Mouse (Mus musculus) kidney, postnatal 0 days (tissue): ENCODE data around the gene Pih1d1. TPM values are rescaled to one million over a fixed set of nuclear protein-coding genes. Genes with fewer than 3 reads are reported as not detected.

ENCODE experiments used
- ATAC-seq: fragments of 200-750 bp; cut with Nextera tagmentation; replicated peaks from 2 replicates; pipeline ENCODE4 v1.8.0; 2017; ENCODE audit warnings: low read depth, moderate number of reproducible peaks, moderate TSS enrichment, moderate library complexity; ENCODE audit not compliant: low FRiP score
- DNase-seq: peaks from one replicate; pipeline ENCODE4 v3.0.0-alpha.2; 2016; ENCODE audit warnings: low spot score
- H3K27ac ChIP-seq: fragments of 300-500 bp; sonication (generic); 2 replicates; pipeline ENCODE4 v1.5.1; 2014; ENCODE audit warnings: mild to moderate bottlenecking
- H3K27me3 ChIP-seq: fragments of 300-500 bp; sonication (generic); 2 replicates; pipeline ENCODE4 v1.6.1; 2014; ENCODE audit warnings: low read length, mixed read lengths; ENCODE audit not compliant: insufficient read depth
- H3K36me3 ChIP-seq: fragments of 300-500 bp; sonication (generic); 2 replicates; pipeline ENCODE4 v1.6.1; 2014; ENCODE audit warnings: low read length, mixed read lengths; ENCODE audit not compliant: insufficient read depth
- H3K4me1 ChIP-seq: fragments of 300-500 bp; sonication (generic); replicated peaks from 2 replicates; pipeline ENCODE4 v1.6.1; 2014; ENCODE audit warnings: antibody characterized with exemption, low read length, mixed read lengths; ENCODE audit not compliant: insufficient read depth
- H3K4me2 ChIP-seq: fragments of 300-500 bp; sonication (generic); 2 replicates; pipeline ENCODE4 v1.6.1; 2014; ENCODE audit warnings: mild to moderate bottlenecking, low read length, moderate library complexity, mixed read lengths
- H3K4me3 ChIP-seq: fragments of 300-500 bp; sonication (generic); replicated peaks from 2 replicates; pipeline ENCODE4 v1.5.1; 2014; ENCODE audit warnings: low read depth, low read length
- H3K9ac ChIP-seq: fragments of 300-500 bp; sonication (generic); 2 replicates; pipeline ENCODE4 v1.6.1; 2014; ENCODE audit warnings: low read depth, low read length
- H3K9me3 ChIP-seq: fragments of 300-500 bp; sonication (generic); replicated peaks from 2 replicates; pipeline ENCODE4 v1.6.1; 2016; ENCODE audit warnings: low read length, inconsistent platforms, mixed read lengths
- CTCF ChIP-seq: IDR thresholded peaks from 2 replicates; pipeline ENCODE4 v1.5.1; 2016; ENCODE audit warnings: antibody characterized with exemption, low read depth, mild to moderate bottlenecking, moderate library complexity
- WGBS: fragments of 180-500 bp; shearing (Covaris S2); extraction: QIAGEN DNeasy Blood & Tissue Kit; methylation state at CpG from one replicate; pipeline ENCODE4 v1.1.7; 2014; 5-methylcytosine and 5-hydroxymethylcytosine counted together
- polyA plus RNA-seq: library from polyadenylated mRNA; unstranded; fragments of >200 nt; fragmentation: Nextera tagmentation; extraction: Ambion mirVana; gene quantifications from 2 replicates; pipeline ENCODE4 v1.2.1, GENCODE M21; 2015

Pih1d1 gene
- polyA plus RNA-seq, 1 experiment from 2014 or later, result 81.3 TPM

DNA sequence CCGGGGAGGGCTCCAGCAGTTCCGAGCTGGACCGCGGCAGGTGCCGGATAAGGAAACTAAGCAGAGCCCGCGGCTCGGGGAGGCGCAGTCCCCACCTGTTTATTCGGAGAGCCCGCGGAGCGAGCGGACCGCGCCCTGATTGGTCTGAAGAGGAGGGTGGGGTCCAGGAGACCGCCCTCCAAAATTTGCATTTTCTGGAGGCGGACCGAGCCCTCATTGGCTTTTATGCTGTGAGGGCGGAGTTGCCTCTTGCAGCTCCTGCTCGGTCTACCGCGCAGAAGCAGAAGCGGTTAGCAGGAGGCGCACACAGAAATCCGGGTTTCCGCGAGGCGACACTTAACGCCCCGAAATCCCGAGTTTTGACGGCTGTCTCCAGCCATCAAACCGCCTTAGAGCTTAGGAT lies 28.1 kb downstream of the Pih1d1 start:
- DNase-seq (peak; percentile 94), ATAC-seq (peak; percentile 81)
- H3K27me3 ChIP-seq, result peaks cover 71% of the 10 kb centered on the region
- H3K9me3 ChIP-seq, result no peaks in the 10 kb centered on the region
- H3K4me3 ChIP-seq, result 0 out of 2 replicates have a peak overlapping the region, but pooled peaks have one; percentile 13
- H3K27ac ChIP-seq, result no peak overlapping the region
- peaks cover 5% of the 10 kb centered on the region; the same call in 1 of the 2 replicates for H3K4me1 ChIP-seq
- H3K36me3 ChIP-seq, result no peaks in the 10 kb centered on the region
- TF ChIP-seq CTCF, result no peak
- peak overlapping the region; percentile 52 for H3K4me2 ChIP-seq
- under 1% methylated on average over 33 of the region's 34 CpGs for WGBS
- H3K9ac ChIP-seq, result no peak overlapping the region

DNA sequence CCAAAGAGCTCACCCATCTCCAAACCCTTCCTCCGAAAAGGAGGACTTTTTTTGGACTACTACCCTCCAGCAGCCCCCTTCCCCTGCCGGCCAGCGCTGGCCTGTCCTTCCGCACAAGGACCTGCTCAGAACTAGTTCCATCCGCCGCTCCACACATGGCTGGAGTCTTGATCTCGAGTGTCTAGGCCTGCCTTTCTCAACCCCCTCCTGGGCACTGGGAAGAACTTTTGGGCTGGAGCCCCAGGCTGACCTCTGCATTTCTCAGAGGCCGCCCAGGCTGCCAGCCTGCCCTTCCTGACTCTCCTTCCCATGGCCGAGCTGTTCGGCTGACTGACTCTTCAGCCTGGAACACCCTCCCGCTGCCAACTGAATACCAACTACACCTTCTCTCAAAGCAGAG lies 28.5 kb downstream of the Pih1d1 start:
- H3K9ac ChIP-seq, result 0 out of 2 replicates have a peak overlapping the region, but pooled peaks have one; percentile 20

GRCm38 (mm10) chr7:45183672-45184071 lies 29.6 kb downstream of the Pih1d1 start:
- Histone ChIP-seq H3K4me3 (no peak overlapping the region), H3K36me3 (no peaks in the 10 kb centered on the region), H3K9me3 (no peaks in the 10 kb centered on the region), H3K27ac (no peak overlapping the region), H3K27me3 (peaks cover 56% of the 10 kb centered on the region), H3K4me1 (peaks cover 5% of the 10 kb centered on the region; the same call in 1 of the 2 replicates), H3K4me2 (no peak overlapping the region), H3K9ac (no peak overlapping the region)
- WGBS, result 74% methylated on average over 7 of the region's 7 CpGs
- DNase-seq, result no peak
- ATAC-seq, result no peak
- no peak for TF ChIP-seq CTCF

More for the DNA sequence above, 28.5 kb downstream of the Pih1d1 start:
- Histone ChIP-seq H3K4me2 (peak overlapping the region; percentile 52), H3K9me3 (no peaks in the 10 kb centered on the region), H3K36me3 (no peaks in the 10 kb centered on the region), H3K4me1 (peaks cover 5% of the 10 kb centered on the region; the same call in 1 of the 2 replicates), H3K4me3 (0 out of 2 replicates have a peak overlapping the region, but pooled peaks have one; percentile 13), H3K27ac (no peak overlapping the region), H3K27me3 (peaks cover 67% of the 10 kb centered on the region)
- no peak for TF ChIP-seq CTCF
- WGBS, result 6% methylated on average over 11 of the region's 11 CpGs
- ATAC-seq, result peak; percentile 47; the same call in 1 of the 2 replicates
- DNase-seq, result no peak

DNA sequence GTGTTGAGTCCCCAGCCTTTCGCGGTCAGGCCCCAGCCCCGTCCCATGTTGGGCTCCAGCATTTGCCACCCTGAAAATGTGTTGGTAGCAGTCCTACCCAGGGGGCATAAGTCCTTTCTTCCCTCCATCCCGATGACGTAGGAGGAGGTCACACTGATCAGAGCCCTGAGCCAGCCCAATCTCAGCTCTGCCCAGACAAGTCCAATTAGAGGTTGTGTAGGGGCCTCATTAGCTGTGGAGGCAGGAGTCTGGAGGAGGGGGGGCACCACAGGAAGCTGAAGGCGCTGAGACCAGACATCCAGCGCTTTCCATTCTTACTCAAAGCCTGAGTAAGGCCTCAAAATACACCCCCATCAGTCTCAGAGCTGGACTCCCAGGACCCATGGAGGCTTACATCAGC lies 31.8 kb downstream of the Pih1d1 start:
- Histone ChIP-seq H3K9me3 (no peaks in the 10 kb centered on the region), H3K27ac (no peak overlapping the region), H3K9ac (no peak overlapping the region), H3K36me3 (no peaks in the 10 kb centered on the region), H3K27me3 (peaks cover 36% of the 10 kb centered on the region), H3K4me3 (no peak overlapping the region), H3K4me2 (no peak overlapping the region), H3K4me1 (peaks cover 5% of the 10 kb centered on the region; the same call in 1 of the 2 replicates)
- TF ChIP-seq CTCF, result no peak
- ATAC-seq, result no peak
- no peak for DNase-seq
- WGBS, result 74% methylated on average over 7 of the region's 7 CpGs

DNA sequence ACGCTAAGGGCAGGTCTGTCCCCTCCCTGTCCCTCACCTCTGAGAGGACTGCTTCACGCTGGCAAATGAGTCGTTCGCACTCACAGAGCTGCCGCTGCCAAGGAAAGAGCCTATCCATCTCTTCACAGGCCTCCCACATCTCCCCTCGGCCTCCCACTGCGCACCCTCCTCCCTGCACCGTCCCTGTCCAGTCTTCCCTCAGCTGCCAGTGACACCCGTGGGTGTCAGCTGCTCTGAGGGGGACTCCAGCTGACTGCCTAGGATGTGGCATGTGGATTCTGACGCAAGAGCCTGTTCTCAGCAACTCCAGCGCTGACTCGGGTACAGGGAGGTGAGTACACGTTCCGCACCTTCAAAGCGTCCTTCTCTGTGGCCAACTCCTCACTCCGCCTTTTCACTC lies 35.5 kb downstream of the Pih1d1 start:
- ATAC-seq (no peak), DNase-seq (no peak)
- no peaks in the 10 kb centered on the region for H3K9me3 ChIP-seq
- no peak overlapping the region for H3K4me2 ChIP-seq
- WGBS, result 59% methylated on average over 16 of the region's 16 CpGs
- H3K36me3 ChIP-seq, result no peaks in the 10 kb centered on the region
- no peak overlapping the region for H3K4me3 ChIP-seq
- H3K4me1 ChIP-seq, result peaks cover 11% of the 10 kb centered on the region
- H3K27me3 ChIP-seq, result 0 out of 2 replicates have a peak, but pooled peaks cover 15% of the 10 kb centered on the region
- no peak for TF ChIP-seq CTCF
- H3K27ac ChIP-seq, result no peak overlapping the region
- H3K9ac ChIP-seq, result no peak overlapping the region

GRCm38 (mm10) chr7:45190186-45190585 lies 36.1 kb downstream of the Pih1d1 start:
- no peak overlapping the region for H3K27ac ChIP-seq
- no peak for TF ChIP-seq CTCF
- DNase-seq (no peak), ATAC-seq (no peak)
- H3K9ac ChIP-seq, result no peak overlapping the region
- H3K4me2 ChIP-seq, result no peak overlapping the region
- H3K27me3 ChIP-seq, result 0 out of 2 replicates have a peak, but pooled peaks cover 11% of the 10 kb centered on the region
- H3K4me1 ChIP-seq, result peaks cover 11% of the 10 kb centered on the region
- H3K9me3 ChIP-seq, result no peaks in the 10 kb centered on the region
- WGBS, result 92% methylated on average over 6 of the region's 6 CpGs
- no peak overlapping the region for H3K4me3 ChIP-seq
- no peaks in the 10 kb centered on the region for H3K36me3 ChIP-seq

DNA sequence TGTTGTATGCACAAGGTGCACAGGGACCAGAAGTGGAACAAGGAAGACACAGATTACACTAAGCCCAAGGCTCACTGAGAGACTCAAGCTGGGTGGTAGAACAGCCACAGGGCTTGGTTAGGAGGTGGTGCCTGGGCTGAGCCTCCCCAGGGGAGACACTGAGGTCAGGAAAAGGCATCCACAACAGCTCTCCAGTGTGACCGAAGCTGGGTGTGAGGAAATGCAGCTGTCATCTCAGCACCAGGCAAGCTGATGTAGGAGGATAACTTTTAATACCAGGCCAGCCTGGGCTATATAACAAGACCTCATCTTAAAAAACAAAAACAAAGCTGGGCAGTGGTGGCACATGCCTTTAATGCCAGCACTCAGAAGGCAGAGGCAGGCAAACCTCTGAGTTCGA lies 37.1 kb downstream of the Pih1d1 start:
- WGBS, result 49% methylated on average over 2 of the region's 2 CpGs
- Histone ChIP-seq H3K9me3 (no peaks in the 10 kb centered on the region), H3K9ac (no peak overlapping the region), H3K4me2 (no peak overlapping the region), H3K36me3 (no peaks in the 10 kb centered on the region), H3K27me3 (0 out of 2 replicates have a peak, but pooled peaks cover 7% of the 10 kb centered on the region), H3K27ac (no peak overlapping the region), H3K4me3 (no peak overlapping the region), H3K4me1 (peaks cover 11% of the 10 kb centered on the region)
- no peak for TF ChIP-seq CTCF
- DNase-seq, result no peak
- ATAC-seq, result no peak
